Mouse (Mus musculus) adipocyte (in vitro differentiated cells): ENCODE results near the gene Nkx1-1.

ENCODE experiments used
- DNase-seq: peaks from one replicate; pipeline ENCODE4 v3.0.0-alpha.2; 2016; ENCODE audit warnings: low spot score

The Nkx1-1 gene

DNA sequence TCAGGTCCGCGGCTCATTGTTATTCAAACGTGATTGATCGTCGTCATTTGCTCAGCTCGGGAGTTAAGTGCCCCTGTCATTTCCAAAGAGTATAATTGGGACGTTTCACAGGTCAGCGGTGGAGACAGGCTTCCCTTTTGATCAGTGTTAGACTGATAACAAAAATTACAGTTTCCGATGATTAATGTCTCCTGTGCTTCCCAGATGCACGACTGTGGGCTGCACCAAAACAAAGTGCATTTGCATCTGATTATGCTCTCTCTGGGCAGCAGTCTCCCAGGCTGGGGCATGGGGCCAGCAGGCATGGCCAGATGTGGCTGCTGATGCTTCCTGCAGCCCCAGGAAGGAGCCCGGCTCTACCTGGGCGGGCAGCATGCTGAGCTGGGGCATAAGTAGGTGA lies 33.0 kb downstream of the Nkx1-1 start:
- DNase-seq = no peak

- no peak for DNase-seq
These were observed 36.9 kb downstream of the Nkx1-1 start for GRCm38 (mm10) chr5:33396828-33397227.

- DNase-seq = no peak
These were observed 38.1 kb downstream of the Nkx1-1 start for GRCm38 (mm10) chr5:33395693-33396092.

DNA sequence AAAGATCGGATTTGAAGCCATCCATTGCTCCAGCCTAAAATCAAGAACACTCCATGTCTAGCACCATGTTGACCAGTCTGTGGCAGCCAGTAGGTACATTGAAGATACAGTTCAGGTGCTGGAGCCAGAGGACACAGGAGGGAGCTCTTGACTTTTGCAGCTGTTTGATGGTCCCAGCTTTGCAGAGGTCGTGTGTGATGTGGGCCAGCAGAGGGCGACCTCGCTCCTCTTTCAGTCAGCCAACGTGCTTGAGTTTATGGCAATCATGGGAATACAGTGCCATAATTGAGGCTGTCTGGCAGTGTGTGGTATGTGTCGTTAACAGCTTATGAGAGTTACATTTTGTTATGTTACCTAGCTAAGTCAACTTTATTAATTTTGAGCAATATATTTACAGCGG lies 40.0 kb downstream of the Nkx1-1 start:
- peak; percentile 80 for DNase-seq

- DNase-seq = no peak
These were observed 46.2 kb downstream of the Nkx1-1 start for GRCm38 (mm10) chr5:33387550-33387949.
